Mouse (Mus musculus) brown adipose tissue, adult 24 weeks (tissue): ENCODE data around the gene Agbl4. TPM values are rescaled to one million over a fixed set of nuclear protein-coding genes. Genes with fewer than 3 reads are reported as not detected.

ENCODE experiments used
- H3K27ac ChIP-seq: fragments of 200-500 bp; replicated peaks from 2 replicates; pipeline ENCODE4 v1.5.1; 2012; ENCODE audit warnings: low read depth, mild to moderate bottlenecking, low read length
- H3K4me1 ChIP-seq: fragments of 200-500 bp; 2 replicates; pipeline ENCODE4 v1.6.1; 2012; ENCODE audit warnings: low read length, mixed read lengths; ENCODE audit not compliant: control insufficient read depth, insufficient read depth, insufficient read length
- H3K4me3 ChIP-seq: fragments of 200-500 bp; 2 replicates; pipeline ENCODE4 v1.5.1; 2012; ENCODE audit warnings: low read depth, mild to moderate bottlenecking, low read length, moderate library complexity; ENCODE audit not compliant: insufficient read depth
- polyA plus RNA-seq: library from polyadenylated mRNA; stranded (reverse); fragments of >200 nt; gene quantifications from 2 replicates; pipeline ENCODE4 v1.2.4, GENCODE M21; 2012; ENCODE audit not compliant: missing spikeins, insufficient read depth, insufficient read length

Agbl4 gene
- polyA plus RNA-seq, 1 experiment: not detected

- Histone ChIP-seq H3K27ac (no peak overlapping the region), H3K4me3 (no peak overlapping the region), H3K4me1 (no peaks in the 10 kb centered on the region)
These were observed 1131.5 kb downstream of the Agbl4 start for GRCm38 (mm10) chr4:111528961-111529360.

GRCm38 (mm10) chr4:111529996-111530395 is 1132.5 kb downstream of the Agbl4 start:
- Histone ChIP-seq H3K4me1 (no peaks in the 10 kb centered on the region), H3K27ac (no peak overlapping the region), H3K4me3 (no peak overlapping the region)

DNA sequence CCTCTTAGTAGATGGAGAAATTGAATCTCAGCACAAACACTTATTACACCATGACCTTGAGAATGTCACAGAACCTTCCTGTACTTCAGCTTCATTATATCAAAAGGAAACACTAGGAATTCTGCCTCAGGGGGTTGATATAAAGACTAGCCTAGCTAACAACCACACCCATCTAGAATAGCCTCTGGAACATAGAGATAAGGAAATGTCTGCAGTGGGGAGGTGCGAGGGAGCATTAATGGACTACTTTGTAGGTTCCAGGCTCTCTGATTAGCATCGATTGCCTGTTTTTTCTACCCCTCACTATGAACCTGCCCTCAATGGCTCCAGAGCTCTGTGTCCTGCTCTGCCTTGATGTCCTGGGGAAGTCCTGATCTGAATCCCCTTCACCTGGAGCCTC is 1133.1 kb downstream of the Agbl4 start:
- no peak overlapping the region for H3K4me3 ChIP-seq
- H3K4me1 ChIP-seq: no peaks in the 10 kb centered on the region
- H3K27ac ChIP-seq: no peak overlapping the region

DNA sequence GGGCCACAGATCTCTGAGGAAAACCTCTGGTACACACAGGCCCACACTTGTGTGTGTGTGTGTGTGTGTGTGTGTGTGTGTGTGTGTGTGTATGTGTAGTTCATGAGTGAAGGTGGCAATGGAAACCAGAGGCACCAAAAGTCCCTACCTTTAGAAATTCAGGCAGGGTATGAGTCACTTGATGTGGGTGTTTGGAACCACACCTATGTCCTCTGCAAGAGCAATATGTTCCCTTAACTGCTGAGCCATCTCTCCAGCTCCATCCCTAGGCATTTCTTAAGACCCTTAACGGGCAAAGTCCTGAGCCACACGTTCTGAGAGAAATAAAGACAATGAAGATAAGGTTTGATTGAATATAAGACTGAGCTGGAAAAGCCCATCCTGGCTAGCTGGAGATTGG is 1147.2 kb downstream of the Agbl4 start:
- no peaks in the 10 kb centered on the region for H3K4me1 ChIP-seq

DNA sequence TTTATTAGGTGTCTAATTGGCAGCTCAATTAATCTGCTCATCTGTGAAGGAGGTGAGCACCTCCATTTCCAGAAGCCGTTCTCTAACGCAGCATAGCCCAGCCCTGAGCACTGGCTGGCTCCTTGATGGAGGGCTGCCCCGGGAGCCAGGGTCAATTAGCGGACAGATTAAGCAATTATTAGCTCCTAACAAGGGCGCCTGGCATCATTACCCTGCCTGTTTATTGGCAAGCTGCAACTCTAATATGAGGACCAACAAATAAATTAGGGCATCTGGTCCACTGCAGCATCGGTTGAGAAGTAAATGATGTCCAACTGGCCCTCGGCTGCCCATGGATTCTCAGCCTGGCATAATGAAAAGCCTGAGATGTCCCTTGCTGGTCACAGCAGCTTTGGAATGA is 1148.5 kb downstream of the Agbl4 start:
- no peaks in the 10 kb centered on the region for H3K4me1 ChIP-seq
- no peak overlapping the region for H3K4me3 ChIP-seq
- no peak overlapping the region for H3K27ac ChIP-seq

More for the DNA sequence above, 1147.2 kb downstream of the Agbl4 start:
- no peak overlapping the region for H3K4me3 ChIP-seq
- H3K27ac ChIP-seq: no peak overlapping the region

- Histone ChIP-seq H3K27ac (no peak overlapping the region), H3K4me1 (no peaks in the 10 kb centered on the region), H3K4me3 (no peak overlapping the region)
These were observed 1158.0 kb downstream of the Agbl4 start for GRCm38 (mm10) chr4:111555426-111555825.

- Histone ChIP-seq H3K27ac (no peak overlapping the region), H3K4me3 (no peak overlapping the region), H3K4me1 (no peaks in the 10 kb centered on the region)
These were observed 1179.8 kb downstream of the Agbl4 start for GRCm38 (mm10) chr4:111577087-111577773.

DNA sequence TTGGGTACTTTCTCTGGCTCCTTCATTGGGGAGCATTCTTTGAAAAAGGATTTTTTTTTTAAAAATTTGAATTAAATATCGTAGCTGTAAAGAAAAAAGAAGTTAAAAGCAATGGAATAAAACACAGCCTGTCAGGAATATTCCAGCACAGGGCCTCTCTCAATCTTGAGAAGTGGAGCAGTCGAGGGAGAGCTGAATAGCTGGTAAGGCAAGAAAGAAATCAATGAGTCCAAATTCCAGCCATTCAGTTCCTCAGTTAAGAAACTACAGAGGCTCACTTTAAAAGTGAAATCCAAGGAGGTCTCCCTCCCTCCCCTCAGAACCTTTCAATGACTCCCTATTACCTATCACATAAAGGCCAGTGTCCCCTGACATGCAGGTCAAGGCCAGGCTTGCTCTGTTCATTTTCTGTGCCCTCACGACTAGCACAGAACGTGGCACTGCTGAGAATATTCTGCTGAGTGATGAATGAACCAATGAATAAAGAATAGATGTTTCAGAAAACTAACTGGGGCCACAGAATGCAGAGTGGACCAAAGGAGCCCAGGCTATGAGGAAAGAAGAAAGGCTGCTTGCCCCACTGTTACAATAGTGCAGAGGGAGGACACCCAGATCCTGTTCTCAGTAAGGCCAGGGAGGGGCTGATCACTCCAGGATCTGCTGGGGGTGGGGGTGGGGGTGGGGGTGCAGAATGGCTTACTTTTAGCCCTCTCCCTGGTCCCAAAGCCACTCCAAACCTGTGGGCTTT is 1181.8 kb downstream of the Agbl4 start:
- Histone ChIP-seq H3K4me1 (no peaks in the 10 kb centered on the region), H3K4me3 (no peak overlapping the region), H3K27ac (no peak overlapping the region)

GRCm38 (mm10) chr4:111579863-111580224 is 1182.4 kb downstream of the Agbl4 start:
- Histone ChIP-seq H3K27ac (no peak overlapping the region), H3K4me3 (no peak overlapping the region), H3K4me1 (no peaks in the 10 kb centered on the region)

DNA sequence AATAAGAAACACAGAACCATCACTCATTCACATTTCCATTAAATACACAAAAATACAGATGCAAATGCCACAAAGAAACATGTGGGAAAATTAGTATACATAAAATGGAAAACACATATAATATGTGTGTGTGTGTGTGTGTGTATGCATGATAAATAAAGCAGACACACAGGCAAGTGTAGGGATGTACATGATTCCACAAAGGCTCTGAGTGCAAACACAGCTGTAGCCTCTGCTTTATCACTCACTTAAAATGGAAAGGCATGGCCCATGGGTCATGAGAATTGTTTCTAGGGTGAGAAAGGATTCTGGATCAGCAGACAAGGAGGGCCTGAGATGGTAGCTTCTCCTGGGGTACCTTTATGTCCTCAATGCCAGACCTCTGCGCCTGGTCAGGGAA is 1182.8 kb downstream of the Agbl4 start:
- Histone ChIP-seq H3K4me1 (no peaks in the 10 kb centered on the region), H3K27ac (no peak overlapping the region)

GRCm38 (mm10) chr4:111583562-111584237 is 1186.2 kb downstream of the Agbl4 start:
- Histone ChIP-seq H3K27ac (no peak overlapping the region), H3K4me3 (no peak overlapping the region)

More for the DNA sequence above, 1182.8 kb downstream of the Agbl4 start:
- H3K4me3 ChIP-seq: no peak overlapping the region

DNA sequence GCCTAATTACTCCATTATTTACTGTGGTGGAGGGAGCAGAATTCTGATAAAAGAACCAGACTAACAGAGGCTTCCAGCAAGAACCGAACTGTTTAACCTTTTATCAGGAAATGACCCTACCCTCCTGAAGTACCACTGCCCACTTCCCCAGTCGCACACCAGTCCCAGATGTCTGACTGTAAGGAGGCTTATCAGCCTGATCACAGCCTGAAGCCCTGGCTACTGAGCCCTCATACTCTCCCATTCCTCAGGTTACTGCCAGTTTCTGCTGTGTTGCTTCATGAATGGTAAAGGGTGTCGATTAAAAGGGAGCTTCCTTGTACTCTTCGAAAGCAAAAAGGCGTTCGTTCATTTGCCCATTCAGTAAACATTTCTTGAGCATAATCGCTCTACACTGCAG is 1186.8 kb downstream of the Agbl4 start:
- no peak overlapping the region for H3K4me3 ChIP-seq
- no peak overlapping the region for H3K27ac ChIP-seq
- H3K4me1 ChIP-seq: no peaks in the 10 kb centered on the region

More at GRCm38 (mm10) chr4:111583562-111584237, 1186.2 kb downstream of the Agbl4 start:
- H3K4me1 ChIP-seq: no peaks in the 10 kb centered on the region

GRCm38 (mm10) chr4:111588211-111588610 is 1190.8 kb downstream of the Agbl4 start:
- H3K27ac ChIP-seq: no peak overlapping the region
- H3K4me3 ChIP-seq: no peak overlapping the region
- H3K4me1 ChIP-seq: no peaks in the 10 kb centered on the region

GRCm38 (mm10) chr4:111589467-111590170 is 1192.2 kb downstream of the Agbl4 start:
- no peak overlapping the region for H3K4me3 ChIP-seq
- no peaks in the 10 kb centered on the region for H3K4me1 ChIP-seq
- no peak overlapping the region for H3K27ac ChIP-seq
